Mouse (Mus musculus): ENCODE results near the gene Naa38. TPM values are rescaled to one million over a fixed set of nuclear protein-coding genes. Genes with fewer than 3 reads are reported as not detected.

The Naa38 gene
- polyA plus RNA-seq, 1 experiment: 77.9 TPM

DNA sequence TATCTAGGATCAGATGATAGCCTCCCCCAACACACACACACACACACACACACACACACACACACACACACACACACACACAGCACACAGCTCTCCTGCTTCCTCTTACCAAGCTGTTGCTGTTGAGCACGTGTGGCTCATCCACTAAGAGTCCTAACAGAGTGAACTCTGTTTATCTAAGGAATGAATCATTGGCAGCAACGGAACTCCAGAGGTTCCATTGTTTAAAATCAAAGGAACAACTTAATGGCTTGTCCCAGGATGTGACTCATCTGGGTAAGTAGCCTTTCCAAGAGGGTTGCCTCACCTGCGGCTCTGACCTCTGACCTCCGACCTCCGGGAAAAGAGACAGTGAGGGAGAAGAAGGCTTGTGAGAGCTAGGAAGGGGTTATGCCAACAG lies 48.0 kb downstream of the Naa38 start:
- Histone ChIP-seq H3K36me3 (ENCODE audit: control insufficient read depth, insufficient read depth, low read length, poor library complexity, severe bottlenecking) (no peaks in the 10 kb centered on the region), H3K9ac (ENCODE audit: low read depth, poor library complexity, severe bottlenecking) (no peak overlapping the region), H3K4me3 (ENCODE audit: low read depth, low read length) (no peak overlapping the region), H3K27ac (ENCODE audit: insufficient read depth, low read length) (no peak overlapping the region), H3K4me1 (ENCODE audit: control insufficient read depth, insufficient read depth, low read length) (no peaks in the 10 kb centered on the region), H3K27me3 (ENCODE audit: control insufficient read depth, insufficient read depth, low read length, poor library complexity, severe bottlenecking) (no peaks in the 10 kb centered on the region), H3K9me3 (replicated peaks; ENCODE audit: control insufficient read depth, insufficient read depth, low read length, poor library complexity, severe bottlenecking) (no peaks in the 10 kb centered on the region)
- TF ChIP-seq CTCF (IDR thresholded peaks at IDR 0.05; ENCODE audit: low read depth, low read length) (no peak), EP300 (IDR thresholded peaks at IDR 0.05; ENCODE audit: insufficient read depth, low read depth, low read length) (0 out of 2 replicates have a peak, but pooled peaks have one; percentile 25), POLR2A (IDR thresholded peaks at IDR 0.05; ENCODE audit: insufficient read depth, low read length) (no peak)

Other genes with a start within 250 kb of the Naa38 start
- 0.27 TPM in 1 of 2 replicates, not detected in the other for gene Alox12b, start 238.5 kb upstream of the Naa38 start, polyA plus RNA-seq (2011; ENCODE audit: insufficient read depth, insufficient read length, low read depth, missing spikeins)
- not detected in 2 replicates for gene Alox8, start 197.6 kb upstream of the Naa38 start, polyA plus RNA-seq (2011; ENCODE audit: insufficient read depth, insufficient read length, low read depth, missing spikeins)
- gene Gucy2e, start 158.5 kb upstream of the Naa38 start, polyA plus RNA-seq (2011; ENCODE audit: insufficient read depth, insufficient read length, low read depth, missing spikeins): 0.11 TPM in 1 of 2 replicates, not detected in the other
- gene Cntrob, start 71.7 kb upstream of the Naa38 start, polyA plus RNA-seq (2011; ENCODE audit: insufficient read depth, insufficient read length, low read depth, missing spikeins): 25.9 and 27.5 TPM in 2 replicates
- gene Trappc1, start 71.5 kb upstream of the Naa38 start, polyA plus RNA-seq (2011; ENCODE audit: insufficient read depth, insufficient read length, low read depth, missing spikeins): 89.1 and 96.0 TPM in 2 replicates
- 2.5 and 3.4 TPM in 2 replicates for gene Kcnab3, start 69.2 kb upstream of the Naa38 start, polyA plus RNA-seq (2011; ENCODE audit: insufficient read depth, insufficient read length, low read depth, missing spikeins)
- 1.7 and 3.3 TPM in 2 replicates for gene Rnf227, start 55.0 kb upstream of the Naa38 start, polyA plus RNA-seq (2011; ENCODE audit: insufficient read depth, insufficient read length, low read depth, missing spikeins)
- 21.9 and 25.7 TPM in 2 replicates for gene Chd3, start 26.1 kb upstream of the Naa38 start, polyA plus RNA-seq (2011; ENCODE audit: insufficient read depth, insufficient read length, low read depth, missing spikeins)
- 21.1 and 21.5 TPM in 2 replicates for gene Cyb5d1, start 144 bp downstream of the Naa38 start, polyA plus RNA-seq (2011; ENCODE audit: insufficient read depth, insufficient read length, low read depth, missing spikeins)
- gene Tmem88, start 2.7 kb downstream of the Naa38 start, polyA plus RNA-seq (2011; ENCODE audit: insufficient read depth, insufficient read length, low read depth, missing spikeins): 15.7 and 16.6 TPM in 2 replicates
- 23.3 and 28.4 TPM in 2 replicates for gene Kdm6b, start 18.2 kb downstream of the Naa38 start, polyA plus RNA-seq (2011; ENCODE audit: insufficient read depth, insufficient read length, low read depth, missing spikeins)
- 1.2 and 2.0 TPM in 2 replicates for gene Dnah2, start 153.6 kb downstream of the Naa38 start, polyA plus RNA-seq (2011; ENCODE audit: insufficient read depth, insufficient read length, low read depth, missing spikeins)
- 3.9 and 4.0 TPM in 2 replicates for gene Efnb3, start 164.7 kb downstream of the Naa38 start, polyA plus RNA-seq (2011; ENCODE audit: insufficient read depth, insufficient read length, low read depth, missing spikeins)
- 10.3 and 17.8 TPM in 2 replicates for gene Wrap53, start 184.8 kb downstream of the Naa38 start, polyA plus RNA-seq (2011; ENCODE audit: insufficient read depth, insufficient read length, low read depth, missing spikeins)
- gene Trp53, start 184.9 kb downstream of the Naa38 start, polyA plus RNA-seq (2011; ENCODE audit: insufficient read depth, insufficient read length, low read depth, missing spikeins): 230 and 277 TPM in 2 replicates
- 20.4 and 24.0 TPM in 2 replicates for gene Atp1b2, start 210.5 kb downstream of the Naa38 start, polyA plus RNA-seq (2011; ENCODE audit: insufficient read depth, insufficient read length, low read depth, missing spikeins)
- not detected in 2 replicates for gene Shbg, start 222.4 kb downstream of the Naa38 start, polyA plus RNA-seq (2011; ENCODE audit: insufficient read depth, insufficient read length, low read depth, missing spikeins)
- gene Sat2, start 226.5 kb downstream of the Naa38 start, polyA plus RNA-seq (2011; ENCODE audit: insufficient read depth, insufficient read length, low read depth, missing spikeins): 9.1 and 9.6 TPM in 2 replicates
- gene Fxr2, start 237.5 kb downstream of the Naa38 start, polyA plus RNA-seq (2011; ENCODE audit: insufficient read depth, insufficient read length, low read depth, missing spikeins): 170 and 173 TPM in 2 replicates